23 mouse cellular contexts compared by ENCODE assay signal in genomic region chr1:89385111-89385510, GRCm38 (mm10).
DNase-seq lines count a peak whose midpoint lies in the region; ATAC-seq and TF ChIP-seq lines count a peak whose summit lies in the region.
"Had no signal": no experiment of that assay in that cellular context is flagged by ENCODE, and none has a peak within 500 bp of the region (broad histone marks: within the 10 kb centered on the region; RNA-seq: fewer than 3 reads in every experiment).

No protein-coding gene starts in this region.

- no peak for ATAC-seq in kidney, postnatal 0 days (replicated peaks; ENCODE audit: low FRiP score, low read depth)
- ATAC-seq in kidney, embryonic 14.5 days (ENCODE audit: low FRiP score, low TSS enrichment) = no peak
- ATAC-seq: inflammation-experienced regulatory T-cells, adult 6 months had no signal

- no peak overlapping the region for H3K4me3 ChIP-seq in kidney, postnatal 0 days (replicated peaks; ENCODE audit: low read depth, low read length)
- H3K4me3 ChIP-seq in kidney, embryonic 14.5 days (ENCODE audit: low read length) = no peak overlapping the region
- H3K4me3 ChIP-seq: embryonic facial prominence, embryonic 12.5 days; forebrain, embryonic 12.5 days; heart, embryonic 12.5 days; hindbrain, embryonic 12.5 days; liver, embryonic 13.5 days; lung, embryonic 15.5 days; megakaryocyte, embryonic 14.5 days; neural tube, embryonic 12.5 days had no signal

- no peak overlapping the region for H3K27ac ChIP-seq in kidney, postnatal 0 days
- H3K27ac ChIP-seq in kidney, embryonic 14.5 days (ENCODE audit: low read depth, low read length) = no peak overlapping the region
- H3K27ac ChIP-seq: embryonic facial prominence, embryonic 12.5 days; forebrain, embryonic 12.5 days; hindbrain, embryonic 12.5 days; liver, embryonic 13.5 days; lung, embryonic 15.5 days; neural tube, embryonic 12.5 days; stomach, postnatal 0 days had no signal

- no peak overlapping the region for H3K4me2 ChIP-seq in kidney, postnatal 0 days (ENCODE audit: low read length)
- H3K4me2 ChIP-seq in kidney, embryonic 14.5 days (replicated peaks; ENCODE audit: low read depth, low read length) = no peak overlapping the region
- H3K4me2 ChIP-seq: embryonic facial prominence, embryonic 12.5 days; forebrain, embryonic 12.5 days; heart, embryonic 12.5 days; hindbrain, embryonic 12.5 days; liver, embryonic 13.5 days; lung, embryonic 15.5 days; neural tube, embryonic 12.5 days had no signal

- H3K4me1 ChIP-seq in kidney, postnatal 0 days (replicated peaks; ENCODE audit: insufficient read depth, low read length) = no peaks in the 10 kb centered on the region
- no peaks in the 10 kb centered on the region for H3K4me1 ChIP-seq in kidney, embryonic 14.5 days (ENCODE audit: control insufficient read depth, insufficient read depth, low read length)
- H3K4me1 ChIP-seq: embryonic facial prominence, embryonic 12.5 days; forebrain, embryonic 12.5 days; heart, embryonic 12.5 days; hindbrain, embryonic 12.5 days; liver, embryonic 13.5 days; lung, embryonic 15.5 days; megakaryocyte, embryonic 14.5 days; neural tube, embryonic 12.5 days had no signal

- DNase-seq in adrenal gland, postnatal 14 days = peak; percentile 29
- no peak for DNase-seq in adrenal gland, postnatal 4 days (ENCODE audit: low spot score in 2 of 2)
- no peak for DNase-seq in kidney, postnatal 0 days (ENCODE audit: low spot score)
- peak; percentile 12 for DNase-seq in NIH3T3 (ENCODE audit: low read depth)
- peak; percentile 59 for DNase-seq in lung, postnatal 10 days
- DNase-seq in frontal cortex, postnatal 14 days (ENCODE audit: low spot score in 2 of 2) = no peak
- DNase-seq in urinary bladder, postnatal 25 days (ENCODE audit: low spot score) = no peak
- DNase-seq: adrenal gland, postnatal 36 days; cerebellum, adult 11 months; kidney, adult 8-10 months; liver, embryonic 13.5 days; midbrain, embryonic 14.5 days; right cerebral cortex, postnatal 14 days had no signal

- peak; percentile 37; the same call in 1 of the 2 replicates for TF ChIP-seq CTCF in kidney, postnatal 0 days (IDR thresholded peaks at IDR 0.05; ENCODE audit: low read depth)

- no peaks in the 10 kb centered on the region for H3K27me3 ChIP-seq in kidney, postnatal 0 days (ENCODE audit: insufficient read depth, low read length)
- no peaks in the 10 kb centered on the region for H3K27me3 ChIP-seq in kidney, embryonic 14.5 days (ENCODE audit: control insufficient read depth, insufficient read depth, low read length)
- H3K27me3 ChIP-seq: embryonic facial prominence, embryonic 12.5 days; forebrain, embryonic 12.5 days; hindbrain, embryonic 12.5 days; liver, embryonic 13.5 days; lung, embryonic 15.5 days; neural tube, embryonic 12.5 days had no signal

- no peaks in the 10 kb centered on the region for H3K36me3 ChIP-seq in kidney, postnatal 0 days (ENCODE audit: insufficient read depth, low read length)
- no peaks in the 10 kb centered on the region for H3K36me3 ChIP-seq in kidney, embryonic 14.5 days (ENCODE audit: control insufficient read depth, insufficient read depth, low read length)
- H3K36me3 ChIP-seq: embryonic facial prominence, embryonic 12.5 days; forebrain, embryonic 12.5 days; heart, embryonic 12.5 days; hindbrain, embryonic 12.5 days; liver, embryonic 13.5 days; lung, embryonic 15.5 days; neural tube, embryonic 12.5 days had no signal

- WGBS in kidney, postnatal 0 days = 68% methylated on average over 6 of the region's 6 CpGs
- WGBS in kidney, embryonic 14.5 days = 69% methylated on average over 6 of the region's 6 CpGs

- H3K9ac ChIP-seq in kidney, postnatal 0 days (ENCODE audit: low read depth, low read length) = no peak overlapping the region
- H3K9ac ChIP-seq in kidney, embryonic 14.5 days (ENCODE audit: low read depth, low read length) = no peak overlapping the region
- H3K9ac ChIP-seq: embryonic facial prominence, embryonic 12.5 days; forebrain, embryonic 12.5 days; heart, embryonic 12.5 days; hindbrain, embryonic 12.5 days; liver, embryonic 13.5 days; lung, embryonic 15.5 days; neural tube, embryonic 12.5 days had no signal

- no peaks in the 10 kb centered on the region for H3K9me3 ChIP-seq in kidney, postnatal 0 days (replicated peaks; ENCODE audit: low read length)
- H3K9me3 ChIP-seq in kidney, embryonic 14.5 days (ENCODE audit: control insufficient read depth, low read length) = no peaks in the 10 kb centered on the region
- H3K9me3 ChIP-seq: embryonic facial prominence, embryonic 12.5 days; forebrain, embryonic 12.5 days; heart, embryonic 12.5 days; hindbrain, embryonic 12.5 days; liver, embryonic 13.5 days; lung, embryonic 15.5 days; megakaryocyte, embryonic 14.5 days; neural tube, embryonic 12.5 days had no signal

Comparison
In these comparisons a context has a peak if more than half of its experiments do, and no peak if none do; other contexts are left out.
1. DNase-seq: peak in adrenal gland, postnatal 14 days (single experiment), NIH3T3 (single experiment) and lung, postnatal 10 days (single experiment); none in adrenal gland, postnatal 4 days (0 of 2), kidney, postnatal 0 days (single experiment), frontal cortex, postnatal 14 days (0 of 2) and urinary bladder, postnatal 25 days (single experiment).